Mouse (Mus musculus): ENCODE data around the gene Gm28036.

GRCm38 (mm10) chr2:156079183-156079560 is 47.7 kb downstream of the Gm28036 start:
- TF ChIP-seq MAFK (IDR thresholded peaks at IDR 0.05; ENCODE audit: insufficient read depth, low read depth, low read length) = no peak
- TF ChIP-seq CHD2 (IDR thresholded peaks at IDR 0.05; ENCODE audit: low read depth, low read length) = no peak
- TF ChIP-seq ZC3H11A (IDR thresholded peaks at IDR 0.05; ENCODE audit: borderline replicate concordance, low read depth, low read length) = no peak
- TF ChIP-seq ZNF384 (IDR thresholded peaks at IDR 0.05; ENCODE audit: low read depth, low read length) = no peak

All from ES-E14 (cell line).